Mouse (Mus musculus) adrenal gland, postnatal 10 days (tissue): Measurements from ENCODE around the gene Cacnb4. TPM values are rescaled to one million over a fixed set of nuclear protein-coding genes. Genes with fewer than 3 reads are reported as not detected.
A peak's percentile ranks its signal among the peaks of the same experiment; 100 is the strongest.

ENCODE experiments used
- DNase-seq: peaks from one replicate; pipeline ENCODE4 v3.0.0; 2021; ENCODE audit warnings: mixed read lengths
- total RNA-seq, 2 experiments: library from RNA; stranded (reverse); gene quantifications; 2 replicates each; pipeline ENCODE4 v1.2.3; 2021

Gene Cacnb4
- total RNA-seq, 2 experiments from 2014 or later, result 0.36 to 1.4 TPM

DNA sequence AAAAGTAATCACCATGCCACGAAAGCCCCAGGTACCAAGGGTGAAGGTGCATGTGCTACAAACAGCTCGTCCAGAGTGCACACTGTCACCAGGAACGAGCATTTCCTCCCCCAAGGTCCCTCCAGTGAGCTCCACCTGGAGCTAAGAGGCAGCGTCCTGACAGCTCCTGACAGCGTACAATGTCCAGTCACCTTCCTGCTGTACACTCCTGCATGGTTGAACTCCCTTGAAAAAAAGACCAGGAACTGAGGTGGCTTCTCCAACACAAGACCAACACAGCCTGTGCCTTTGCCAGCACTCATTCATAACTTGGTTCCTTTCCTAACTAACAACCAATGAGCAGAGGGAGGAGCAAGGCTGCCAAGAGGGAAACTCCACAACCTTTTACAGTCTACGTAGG lies 255.4 kb downstream of the Cacnb4 start:
- no peak for DNase-seq

DNA sequence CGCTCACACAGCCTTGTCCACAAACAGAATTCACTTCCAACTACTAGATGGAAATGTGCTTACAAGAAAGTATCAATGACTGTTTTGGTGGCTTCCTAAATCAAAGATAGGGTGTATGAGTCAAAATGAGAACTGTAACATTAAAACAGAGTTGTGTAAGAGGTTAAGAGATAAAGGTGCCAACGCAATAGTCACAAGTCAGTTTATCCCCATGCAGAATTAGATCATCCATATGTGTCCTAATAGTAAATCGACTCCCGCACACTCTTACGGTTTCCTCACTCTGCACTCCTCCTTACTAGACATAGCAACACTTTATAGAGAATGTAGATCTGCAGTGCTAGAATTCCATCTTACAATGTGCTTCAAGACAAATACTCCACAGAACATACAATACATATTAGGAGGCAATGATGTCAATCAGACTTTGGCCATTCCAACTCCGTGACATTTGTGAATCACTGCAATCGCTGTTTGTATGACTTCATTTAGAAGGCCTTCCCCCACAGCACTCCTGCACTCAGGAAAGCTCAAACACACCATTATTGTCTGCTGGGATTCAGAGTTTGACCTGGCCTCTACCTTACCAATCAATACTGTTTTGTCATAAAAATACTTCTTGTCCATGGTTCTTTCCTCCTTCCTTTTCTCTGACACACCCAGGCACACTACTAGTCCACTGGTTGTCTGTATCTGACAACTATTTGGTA lies 256.5 kb downstream of the Cacnb4 start:
- no peak for DNase-seq

DNA sequence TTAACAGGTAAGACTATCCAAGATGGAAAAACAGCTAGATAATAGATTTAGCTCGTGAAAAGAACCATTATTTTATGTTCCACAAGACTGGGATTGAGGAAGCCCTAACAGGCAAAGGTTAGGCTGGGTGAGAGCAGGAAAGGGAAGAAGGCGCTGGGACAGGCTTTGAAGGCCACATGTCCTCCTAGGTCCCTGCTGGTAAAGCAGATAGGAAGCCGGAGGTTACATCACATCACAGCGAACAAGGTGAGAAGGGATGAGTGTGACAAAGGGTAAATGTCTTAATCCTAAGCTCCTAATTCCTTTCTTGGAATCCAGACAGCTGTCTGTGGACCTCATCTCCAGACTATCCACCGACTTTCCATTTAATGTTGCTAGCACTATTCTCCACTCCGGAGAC lies 257.3 kb downstream of the Cacnb4 start:
- DNase-seq, result no peak

DNA sequence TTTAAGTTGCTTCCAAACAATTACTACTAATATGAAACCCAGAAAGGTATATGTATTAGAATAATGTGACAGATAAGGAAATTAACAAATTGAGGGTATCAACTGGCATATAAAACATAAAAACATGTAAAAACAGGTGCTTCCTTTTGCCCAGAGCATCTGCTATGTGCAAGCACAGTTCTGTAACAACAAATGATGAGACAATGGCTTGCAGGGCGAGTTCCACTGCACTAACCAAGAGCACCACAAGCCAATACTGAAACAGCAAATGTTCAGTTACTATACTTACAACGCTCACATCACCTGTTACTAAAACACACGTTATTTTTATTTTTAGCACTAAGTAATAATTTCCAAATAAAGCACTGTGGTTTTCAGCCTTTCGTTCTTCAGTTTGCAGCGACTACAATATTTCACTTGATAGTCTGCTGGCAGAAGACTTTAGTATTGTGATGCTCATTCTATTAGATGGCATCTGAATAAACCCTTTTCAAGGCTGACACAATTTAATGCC lies 264.1 kb downstream of the Cacnb4 start:
- DNase-seq, result no peak

DNA sequence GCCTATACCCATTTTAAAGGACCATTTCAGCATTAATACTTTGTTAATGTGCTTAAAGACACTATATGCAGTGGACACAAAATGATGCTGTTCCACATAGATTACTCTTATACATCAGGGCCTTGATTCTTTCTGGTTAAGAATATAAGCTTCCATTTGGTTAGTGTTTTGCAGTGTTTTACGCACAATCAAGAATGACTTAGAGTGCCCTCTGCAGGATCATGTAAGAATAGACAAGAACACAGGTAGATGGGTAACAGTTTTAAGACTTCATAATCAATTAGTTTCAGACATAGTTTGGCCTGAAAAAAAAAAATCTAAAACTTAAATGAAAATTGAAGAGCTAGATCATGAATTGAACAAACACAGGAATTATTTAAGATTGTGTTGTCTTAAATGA lies 270.2 kb downstream of the Cacnb4 start:
- no peak for DNase-seq

DNA sequence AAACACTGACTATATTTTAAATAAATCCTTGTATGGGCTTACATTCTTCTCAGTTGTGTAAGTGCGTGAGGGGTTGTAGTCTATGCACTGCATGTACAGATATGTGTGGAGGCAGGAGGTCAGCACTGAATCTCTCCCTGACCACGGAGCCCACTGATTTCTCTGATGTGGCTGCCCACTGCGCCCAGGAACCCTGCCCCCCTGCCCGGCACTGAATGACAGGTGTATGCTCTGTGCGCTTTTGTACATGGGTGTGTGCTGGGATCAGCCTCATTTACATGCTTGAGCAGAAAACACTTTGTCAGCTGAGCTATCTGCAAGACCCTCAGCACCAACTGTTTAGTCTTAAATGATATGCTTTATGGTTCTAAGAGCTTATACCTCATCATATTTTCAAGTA lies 271.4 kb downstream of the Cacnb4 start:
- DNase-seq, result no peak

DNA sequence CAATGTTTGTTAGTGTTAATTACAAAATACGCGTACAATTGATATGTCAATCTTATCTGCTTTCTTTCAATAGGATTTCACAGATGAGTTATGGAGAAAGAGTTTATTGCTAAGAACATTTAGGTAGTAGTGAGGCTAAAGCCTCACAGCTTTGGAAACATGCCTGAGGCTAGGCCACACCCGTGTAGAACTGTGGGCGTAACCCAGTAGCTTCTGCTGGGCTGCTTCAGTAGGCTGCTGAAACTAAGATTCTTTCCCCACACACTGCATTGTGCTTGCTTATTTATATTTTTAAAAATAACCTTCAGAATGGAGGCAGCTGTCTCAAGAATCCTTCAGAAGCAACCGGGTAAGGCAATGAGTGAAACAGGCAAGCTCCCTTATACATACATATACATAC lies 282.1 kb downstream of the Cacnb4 start:
- DNase-seq, result no peak

DNA sequence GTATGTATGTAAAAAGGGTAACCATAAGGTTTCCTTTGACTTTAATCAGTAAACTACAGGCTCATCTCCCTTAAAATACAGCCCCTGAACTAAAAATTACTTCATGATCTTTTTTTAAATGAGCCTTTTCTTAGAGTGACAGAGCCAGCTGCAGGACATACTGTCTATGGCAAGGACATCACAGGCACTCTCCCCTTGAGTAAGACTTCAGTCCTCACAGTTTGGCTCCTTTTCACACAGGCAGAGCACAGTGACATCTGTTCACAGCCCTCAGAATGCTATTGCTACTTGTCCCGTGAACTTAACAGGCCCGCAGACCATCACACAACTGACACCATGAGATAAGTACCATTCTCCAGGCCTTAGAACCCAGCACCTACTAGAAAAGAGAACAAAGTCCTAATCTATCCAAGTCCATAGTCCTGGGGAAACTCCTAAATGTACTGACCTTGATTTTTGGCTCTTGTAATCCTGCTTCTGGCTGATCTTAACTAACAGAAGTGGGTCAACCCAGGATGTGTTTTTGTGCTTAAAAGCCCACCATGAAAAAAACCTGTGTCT lies 286.1 kb downstream of the Cacnb4 start:
- DNase-seq, result no peak

DNA sequence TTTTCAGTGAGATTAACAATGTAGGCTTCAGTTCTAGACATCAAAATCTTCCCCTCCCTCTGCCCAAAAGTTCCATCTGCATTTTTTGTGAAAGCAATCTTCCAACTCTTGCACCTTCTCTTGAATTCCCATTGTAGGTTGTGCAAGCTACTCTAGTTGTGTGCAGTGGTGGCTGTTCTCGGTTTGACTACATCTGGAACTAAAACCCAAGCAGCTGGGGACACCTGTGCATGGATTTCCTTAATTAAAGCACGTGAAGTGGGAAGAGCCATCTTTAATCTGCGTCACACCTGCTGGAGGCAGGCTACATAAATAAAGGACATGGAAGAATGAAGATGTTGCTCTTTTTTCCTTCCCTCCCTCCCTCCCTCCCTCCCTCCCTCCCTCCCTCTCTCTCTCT lies 286.7 kb downstream of the Cacnb4 start:
- no peak for DNase-seq

DNA sequence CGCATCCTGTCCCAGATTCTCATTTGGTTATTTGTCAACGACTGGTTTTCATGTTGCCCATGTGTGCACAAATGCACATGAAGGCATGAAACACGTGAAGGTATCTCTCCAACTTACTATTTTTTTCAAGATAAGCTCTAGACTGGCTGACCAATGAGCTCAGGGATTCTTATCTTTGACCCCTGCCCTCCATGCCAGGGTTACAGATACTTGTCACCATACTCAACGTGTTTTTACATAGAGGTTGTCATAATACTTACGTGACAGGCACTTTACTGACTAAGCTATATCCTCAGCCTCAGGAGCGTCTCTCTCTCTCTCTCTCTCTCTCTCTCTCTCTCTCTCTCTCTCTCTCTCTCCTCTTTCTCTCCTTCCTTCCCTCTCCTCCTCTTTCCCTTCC lies 290.2 kb downstream of the Cacnb4 start:
- no peak for DNase-seq

DNA sequence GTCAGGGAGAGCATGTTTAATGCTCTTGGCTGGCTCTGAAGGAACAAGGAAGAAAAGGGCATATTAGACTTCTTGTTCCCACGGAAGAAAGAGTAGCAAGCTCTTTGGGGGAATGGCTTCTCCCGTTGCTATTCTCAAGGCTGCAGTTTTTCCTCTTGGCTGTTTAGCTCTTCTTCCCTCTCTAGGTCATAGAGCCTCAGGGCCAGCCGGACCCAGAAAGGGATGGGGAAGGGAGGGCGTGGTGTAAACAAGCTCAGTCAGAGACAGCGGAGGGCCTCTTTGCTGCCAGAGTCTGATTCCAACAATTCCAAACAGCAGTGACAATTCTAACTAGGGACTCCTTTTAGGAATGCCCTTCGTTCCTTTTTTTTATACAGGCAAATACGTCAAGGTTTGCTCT lies 290.6 kb downstream of the Cacnb4 start:
- DNase-seq, result peak; percentile 30

DNA sequence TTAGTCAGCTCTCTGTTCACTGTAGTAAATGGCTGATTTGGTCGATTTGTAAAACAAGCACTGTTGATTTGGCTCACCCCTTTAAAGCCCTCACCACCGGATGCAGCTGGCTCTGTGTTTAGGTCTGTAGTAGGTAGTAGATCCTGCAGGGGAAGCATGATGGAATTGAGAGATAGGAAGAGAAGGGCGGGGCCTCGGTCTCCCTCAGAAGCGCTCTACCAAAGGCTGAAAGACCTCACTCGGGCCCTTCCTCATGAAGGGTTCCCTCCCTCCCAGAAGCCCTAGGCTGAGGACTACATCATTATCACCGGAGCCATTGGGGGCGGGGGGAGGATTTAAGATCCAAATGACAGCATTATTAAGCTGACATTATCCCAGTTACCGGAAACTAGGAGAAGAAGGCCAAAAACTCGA lies 297.8 kb downstream of the Cacnb4 start:
- DNase-seq, result no peak

DNA sequence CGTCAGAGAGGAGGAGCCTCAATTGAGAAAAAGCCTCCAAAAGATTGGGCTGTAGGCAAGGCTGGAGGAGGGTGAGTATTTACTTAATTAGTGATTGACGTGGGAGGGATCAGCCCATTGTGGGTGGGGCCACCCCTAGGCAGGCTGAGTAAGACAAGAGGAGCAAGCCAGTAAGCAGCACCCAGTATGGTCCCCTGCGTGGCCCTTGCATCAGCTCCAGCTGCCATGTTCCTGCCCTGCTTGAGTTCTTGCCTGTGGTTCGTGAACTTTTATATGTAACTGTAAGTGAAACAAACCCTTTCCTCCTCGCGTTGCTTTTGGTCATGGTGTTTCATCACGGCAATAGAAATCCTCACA lies 298.2 kb downstream of the Cacnb4 start, which contains the start of gene Neb:
Gene Neb (minus strand): TSS at position 27 of the 357 bp plus-strand sequence.
- peak; percentile 14 for DNase-seq

Other genes starting within 250 kb of the Cacnb4 start
- 10 to 100 TPM; 31.6 to 32.5 TPM for gene Stam2, start 65.5 kb upstream of the Cacnb4 start, total RNA-seq
- 10 to 100 TPM; 15.2 to 15.7 TPM for gene Fmnl2, start 181.0 kb upstream of the Cacnb4 start, total RNA-seq